Mouse (Mus musculus) cerebellum, postnatal 10 days (tissue): ENCODE data around the gene Irf2bpl.
A peak's percentile ranks its signal among the peaks of the same experiment; 100 is the strongest.

Experiments used
- DNase-seq, 2 experiments: peaks; one replicate each; pipeline ENCODE4 v3.0.0; 2021; ENCODE audit warnings: mixed read lengths in 2 of 2

Irf2bpl gene

GRCm38 (mm10) chr12:86897769-86898273 lies 13.2 kb upstream of the Irf2bpl start:
- peak in 1 of 2 experiments; percentile 52 for DNase-seq

DNA sequence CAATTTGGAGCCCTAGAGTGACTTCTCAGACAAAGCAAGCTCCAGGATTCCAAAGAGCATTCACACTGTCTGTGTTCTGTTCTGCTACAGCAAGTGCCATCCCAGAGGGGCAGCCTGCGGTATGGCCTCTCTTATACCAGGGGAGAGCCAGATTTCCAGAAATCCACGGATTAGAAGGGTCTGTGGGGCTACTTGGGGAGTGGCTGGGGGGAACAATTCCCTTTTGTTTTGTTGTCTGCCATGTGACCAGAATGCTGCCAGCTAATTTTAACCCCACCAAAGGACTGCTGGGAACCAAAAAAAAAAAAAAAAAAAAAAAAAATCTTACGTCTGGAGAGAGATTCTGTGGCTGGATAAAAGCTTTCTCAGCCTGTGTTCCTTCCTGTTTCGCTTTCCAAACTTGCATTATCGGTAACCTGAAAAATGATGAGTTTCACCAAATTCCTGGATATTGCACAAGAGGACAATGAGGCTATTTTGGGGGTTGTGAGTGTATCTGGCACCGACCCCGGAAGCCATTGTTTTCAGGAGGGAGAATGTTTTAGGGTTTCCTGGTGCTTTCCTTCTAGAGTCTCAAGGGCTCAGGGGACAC lies 12.4 kb upstream of the Irf2bpl start:
- peak; percentile 51 to 55 for DNase-seq

GRCm38 (mm10) chr12:86896441-86896890 lies 11.9 kb upstream of the Irf2bpl start:
- peak; percentile 59 to 65 for DNase-seq

DNA sequence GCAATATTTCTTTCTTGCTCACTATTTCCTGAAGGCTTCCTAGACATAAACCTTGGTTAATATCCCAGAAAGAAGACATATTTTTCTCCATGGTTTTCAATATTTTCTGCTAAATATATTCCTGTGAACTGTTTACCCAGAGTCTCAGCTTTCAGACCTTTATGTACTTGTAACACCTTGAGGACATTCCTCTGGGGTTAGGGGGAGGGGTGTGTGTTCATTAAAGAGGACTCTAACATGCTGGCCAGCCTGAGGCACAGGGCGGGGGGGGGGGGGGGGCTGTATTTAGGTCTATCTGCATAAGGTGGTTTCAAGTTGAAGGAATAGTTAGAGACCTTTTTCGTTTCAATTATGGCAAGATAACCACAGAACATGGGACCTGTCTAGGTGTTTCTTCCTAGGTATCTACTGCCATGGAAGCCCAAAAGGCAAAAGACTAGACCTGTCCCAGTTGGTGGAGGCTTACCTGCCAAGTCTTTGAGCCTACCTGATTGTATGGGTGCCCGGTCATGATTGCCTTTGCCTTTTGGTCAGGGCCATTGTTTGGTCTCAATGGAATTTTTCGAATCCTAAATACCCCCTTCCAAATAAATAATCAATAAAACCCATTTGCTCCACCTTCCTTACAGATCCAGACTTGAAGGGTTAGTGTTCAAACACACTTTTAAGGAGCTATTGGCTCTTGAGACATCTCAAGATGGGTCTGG lies 11.3 kb upstream of the Irf2bpl start:
- peak; percentile 39 to 56 for DNase-seq

GRCm38 (mm10) chr12:86894841-86895428 lies 10.3 kb upstream of the Irf2bpl start:
- peak; percentile 79 to 81 for DNase-seq

DNA sequence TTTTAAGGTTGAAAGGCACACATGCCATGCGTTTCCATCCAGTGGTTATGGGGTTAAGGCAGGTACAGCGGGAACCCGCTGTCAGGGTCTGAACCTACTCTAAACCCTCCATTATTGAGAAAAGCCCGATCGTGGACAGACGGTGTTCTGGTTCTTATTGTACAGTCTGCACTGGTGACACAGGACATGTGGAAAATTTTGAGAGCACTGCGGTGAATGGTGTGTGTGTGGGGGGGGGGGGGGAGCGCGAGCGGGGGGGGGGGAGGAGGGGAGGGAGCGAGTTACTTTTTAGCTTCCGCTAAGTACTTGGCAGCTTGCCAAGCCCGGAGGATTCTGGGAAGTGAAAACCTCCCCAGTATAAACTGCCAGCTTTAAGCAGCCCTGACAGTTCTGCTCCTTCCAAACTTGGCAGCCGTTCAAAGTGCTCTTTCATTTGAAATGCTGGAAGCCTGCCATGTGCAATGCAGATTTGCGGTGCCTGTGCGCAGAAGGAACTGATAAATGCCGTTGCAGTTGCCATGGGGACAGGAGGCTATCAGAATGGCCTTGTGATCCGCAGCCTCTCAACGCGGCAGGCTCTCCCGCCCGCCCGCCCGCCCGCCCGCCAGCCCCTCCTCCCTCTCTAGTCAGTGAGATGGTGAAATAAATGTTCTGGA lies 9.7 kb upstream of the Irf2bpl start:
- peak; percentile 99 to 100 for DNase-seq

DNA sequence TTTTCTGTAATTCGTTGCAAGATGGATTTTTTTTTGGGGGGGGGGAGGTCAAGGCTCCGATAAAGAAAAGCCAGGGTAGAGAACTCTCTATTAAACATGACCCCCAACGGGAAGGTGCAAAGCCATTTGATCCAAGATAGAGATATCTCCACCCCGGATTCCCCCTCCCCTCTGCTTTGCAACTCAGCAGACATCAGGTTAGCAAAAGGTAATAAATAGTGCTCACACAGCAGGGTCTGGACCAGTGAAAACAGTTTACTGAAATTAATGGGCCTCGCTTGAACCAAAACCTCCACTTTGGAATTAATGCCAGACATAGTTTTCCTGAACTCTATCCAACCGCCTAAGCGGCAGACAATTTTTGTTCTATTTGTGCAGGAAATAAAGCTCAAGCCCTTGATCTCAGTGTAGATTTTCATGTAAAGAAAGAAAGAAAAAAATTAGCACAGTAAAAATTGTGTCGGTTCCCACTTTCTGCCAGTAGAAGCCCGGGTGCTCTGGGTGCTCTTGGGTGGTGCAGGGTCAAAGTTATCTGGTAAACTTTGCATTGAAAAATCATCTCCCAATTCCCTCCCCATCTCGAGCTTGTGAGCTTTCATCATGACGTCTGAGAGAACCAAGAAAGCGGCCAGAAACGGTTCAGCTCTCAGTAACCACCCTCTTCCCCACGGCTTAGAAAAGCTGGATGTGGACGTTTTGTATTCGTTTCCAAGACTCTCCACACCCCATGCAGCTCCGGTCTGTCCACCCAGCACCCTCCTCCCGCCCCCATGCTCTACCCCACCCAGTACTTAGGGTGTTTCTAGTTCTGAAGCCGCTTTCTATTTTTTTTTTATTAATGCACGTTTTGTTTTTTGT lies 9.0 kb upstream of the Irf2bpl start:
- peak; percentile 76 to 77 for DNase-seq

DNA sequence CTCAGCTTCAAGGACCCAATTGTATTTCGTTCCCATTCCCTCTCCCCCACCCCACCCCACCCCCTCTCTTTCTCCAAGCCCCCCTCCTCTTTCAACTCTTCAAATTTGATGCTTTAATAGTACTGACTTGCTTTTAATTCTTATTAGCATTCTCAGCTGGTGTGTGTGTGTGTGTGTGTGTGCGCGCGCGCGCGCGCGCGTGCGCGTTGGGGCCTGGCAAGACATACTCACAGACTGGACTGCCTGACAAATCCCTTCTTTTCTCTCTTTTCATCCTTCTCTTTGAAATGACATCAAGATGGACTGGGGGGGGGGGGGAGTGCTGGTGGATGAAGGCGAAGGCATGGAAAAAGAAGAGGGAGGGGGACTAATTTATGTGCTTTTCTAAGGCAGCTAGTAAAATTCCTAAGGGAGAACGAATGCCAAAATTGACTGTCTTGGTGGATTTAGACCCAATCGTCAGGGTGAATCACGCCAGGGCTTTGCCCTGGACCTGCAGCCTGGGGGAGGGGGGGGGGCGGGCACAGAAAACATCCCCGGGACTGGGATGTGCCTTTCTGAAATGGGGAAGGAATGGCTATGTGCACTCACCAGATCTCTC lies 8.2 kb upstream of the Irf2bpl start:
- DNase-seq = peak; percentile 79 to 81

DNA sequence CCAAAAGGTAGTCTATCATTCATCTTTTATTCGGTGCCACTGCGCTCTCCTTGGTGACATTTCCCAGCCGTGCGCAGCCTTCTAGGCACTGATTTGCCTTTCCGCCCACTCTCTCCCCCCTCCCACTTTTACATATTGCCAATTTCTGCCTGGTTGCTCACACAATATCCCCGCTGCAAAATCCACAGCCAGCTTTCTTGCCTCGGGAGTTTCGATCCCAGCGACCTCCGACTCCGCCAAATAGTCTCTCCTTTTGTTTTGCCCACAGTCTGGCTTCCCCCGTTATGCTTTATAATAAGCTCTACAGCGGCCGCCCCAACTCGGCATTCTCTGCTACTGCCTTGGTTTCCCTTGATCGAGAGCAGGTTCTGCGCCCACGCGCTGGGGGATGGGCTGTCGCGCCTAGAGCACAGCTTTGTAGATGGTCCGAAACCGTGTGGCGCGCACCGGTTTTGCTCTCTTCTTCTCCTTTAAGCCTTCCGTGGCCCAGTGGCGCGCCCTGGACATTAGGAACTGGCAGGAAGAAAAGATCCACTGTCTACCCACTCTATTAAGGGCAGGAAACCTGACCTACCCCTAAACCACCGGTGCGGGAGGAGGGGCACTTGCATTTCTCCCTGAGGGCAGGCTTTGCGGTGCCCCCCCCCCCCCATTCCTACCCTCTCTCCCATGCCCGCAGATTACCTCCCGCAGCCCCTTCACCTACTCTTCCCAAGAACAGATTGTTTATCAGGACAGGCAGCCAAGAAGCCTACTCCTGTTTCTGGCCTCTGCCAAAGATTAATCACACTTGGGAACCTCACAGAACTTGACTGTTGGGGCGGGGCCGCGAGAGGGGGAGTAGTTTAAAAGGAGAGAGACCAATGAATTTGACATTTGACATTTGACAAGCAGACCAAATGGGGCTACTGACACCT lies 7.4 kb upstream of the Irf2bpl start:
- DNase-seq = peak; percentile 94 to 95

DNA sequence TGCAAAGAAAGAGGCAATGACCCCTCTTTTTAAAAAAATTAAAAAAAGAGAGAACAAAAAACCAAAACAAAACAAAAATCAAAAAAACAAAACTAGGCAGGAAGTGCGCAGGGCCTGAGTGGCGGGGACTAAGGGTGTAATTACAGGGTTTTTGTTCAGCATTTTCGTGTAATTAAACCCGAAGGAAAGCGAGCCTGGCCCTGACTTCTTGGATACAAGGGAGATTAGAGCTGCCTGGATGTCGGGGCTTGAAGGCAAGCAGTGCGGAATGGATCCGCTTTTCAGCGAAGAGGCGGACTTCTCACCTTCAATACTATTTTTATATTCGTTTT lies 6.8 kb upstream of the Irf2bpl start:
- DNase-seq = no peak

GRCm38 (mm10) chr12:86890796-86891301 lies 6.3 kb upstream of the Irf2bpl start:
- DNase-seq = peak; percentile 59 to 66

- DNase-seq = peak in 1 of 2 experiments; percentile 38
Observed at GRCm38 (mm10) chr12:86890091-86890720, 5.6 kb upstream of the Irf2bpl start.

DNA sequence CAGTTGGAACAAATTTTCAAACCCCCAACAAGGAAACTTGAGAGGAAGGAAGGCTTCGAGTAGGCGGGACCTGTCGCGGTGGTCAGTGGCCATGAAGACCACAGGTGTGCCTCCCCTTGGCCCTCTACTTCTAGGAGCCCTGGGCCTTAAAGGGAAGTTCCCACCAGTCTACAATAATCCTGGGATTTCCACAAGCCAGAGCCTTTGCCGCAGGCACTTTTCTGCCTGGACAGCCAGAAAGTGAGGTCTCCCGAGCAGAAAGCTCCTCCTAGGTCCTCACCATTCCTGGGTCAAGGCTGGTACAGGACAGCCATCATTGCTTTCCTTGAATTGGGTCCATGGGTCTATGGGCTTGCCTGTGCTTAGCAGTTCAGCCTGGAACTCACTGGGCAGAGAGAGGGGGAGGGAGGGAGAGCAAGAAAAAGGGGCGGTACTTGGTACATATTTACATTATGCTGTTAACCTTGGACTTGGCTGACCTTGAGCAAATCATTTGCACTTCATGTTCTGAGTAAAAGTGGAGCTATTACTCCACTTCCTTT lies 4.6 kb upstream of the Irf2bpl start:
- DNase-seq = peak in 1 of 2 experiments; percentile 30

DNA sequence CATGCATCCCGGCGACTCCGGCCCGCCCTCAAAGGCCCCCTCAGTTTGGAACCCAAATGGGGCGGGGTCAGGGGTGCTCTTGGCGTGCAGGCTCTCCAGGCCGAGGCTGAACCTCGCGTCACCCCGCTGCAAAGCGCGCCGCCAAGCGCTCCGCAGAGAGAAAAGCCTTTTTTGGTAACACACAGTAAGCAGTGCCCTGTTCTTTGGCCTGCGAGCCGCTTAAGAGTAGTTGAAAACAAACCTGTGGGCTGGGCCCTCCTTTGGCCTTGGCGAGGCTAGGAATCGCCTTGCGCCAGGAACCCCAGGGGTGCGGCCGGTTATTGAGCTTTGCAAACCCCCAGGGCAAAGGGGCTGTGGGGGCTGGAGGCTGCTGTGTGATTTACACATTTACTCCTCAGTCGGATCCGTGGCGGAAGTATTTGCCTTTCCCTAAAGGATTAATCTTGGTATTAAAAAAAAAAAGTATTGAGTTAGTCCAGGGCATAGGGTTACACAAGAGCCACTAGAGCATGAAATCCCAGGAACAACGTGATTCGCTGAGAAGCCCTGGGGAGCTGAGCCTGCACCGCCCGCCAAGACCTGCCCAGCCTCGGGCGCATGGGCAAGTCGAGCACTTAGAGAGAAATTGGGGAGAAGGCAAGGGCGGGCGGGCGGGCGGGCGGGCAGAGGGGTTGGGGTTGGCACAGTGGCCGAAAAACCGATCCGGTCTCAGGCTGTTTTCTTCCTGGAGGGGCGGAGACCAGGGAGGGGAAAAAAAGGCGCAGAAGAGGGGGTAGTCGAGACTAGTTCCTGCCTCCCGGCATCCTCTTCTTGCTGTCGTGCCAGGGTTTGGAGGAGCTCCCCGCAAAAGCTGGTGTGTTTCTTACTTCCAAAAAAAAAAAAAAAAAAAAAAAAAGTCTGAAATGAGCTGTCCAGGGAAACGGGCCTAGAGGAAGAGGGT lies 3.8 kb upstream of the Irf2bpl start:
- DNase-seq = peak; percentile 78

- DNase-seq = no peak
Observed at GRCm38 (mm10) chr12:86887381-86888129, 3.0 kb upstream of the Irf2bpl start.

- no peak for DNase-seq
Observed at GRCm38 (mm10) chr12:86886446-86886965, 1.9 kb upstream of the Irf2bpl start.

DNA sequence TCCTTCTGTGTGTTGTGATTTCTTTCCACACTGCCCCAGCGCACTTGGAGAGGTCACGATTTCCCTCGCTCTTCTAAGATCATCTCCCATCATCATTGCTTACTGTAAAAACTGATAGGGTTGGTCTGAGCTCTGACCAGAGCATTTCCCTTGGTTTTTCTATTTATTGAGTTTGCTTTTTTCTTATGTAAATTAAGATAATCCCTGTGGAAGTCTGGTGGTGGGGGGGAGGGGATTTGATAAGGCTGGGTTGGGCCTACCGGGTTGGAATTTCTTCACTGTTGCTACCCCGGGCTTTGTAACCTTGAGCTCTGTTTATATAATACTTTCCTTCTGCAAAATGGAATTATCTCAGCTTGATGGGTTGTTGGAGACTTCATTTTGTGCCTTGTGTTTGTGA lies 1.1 kb upstream of the Irf2bpl start:
- DNase-seq = peak in 1 of 2 experiments; percentile 2

DNA sequence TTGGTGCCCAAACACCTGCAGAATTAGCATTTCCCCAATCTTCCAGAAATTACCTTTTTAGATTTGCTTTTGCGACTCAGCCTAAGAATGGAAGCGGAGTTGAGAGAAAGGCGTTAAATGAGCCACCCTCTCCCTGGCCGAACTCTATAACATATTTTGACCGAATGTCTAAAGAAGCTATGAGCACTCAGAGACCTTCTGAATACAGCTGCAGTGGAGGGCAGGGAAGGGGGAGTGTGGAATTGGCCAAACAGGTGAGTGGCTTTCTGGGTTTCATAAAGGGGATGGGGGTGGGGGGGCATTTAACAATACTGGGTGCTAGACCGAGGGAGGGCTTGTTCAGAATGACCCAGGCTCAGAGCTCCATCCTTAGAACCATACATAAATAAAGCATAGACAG lies 738 bp upstream of the Irf2bpl start:
- peak in 1 of 2 experiments; percentile 7 for DNase-seq
